Mouse (Mus musculus) heart, postnatal 14 days (tissue): ENCODE results near the gene Samd14. TPM values are rescaled to one million over a fixed set of nuclear protein-coding genes. Genes with fewer than 3 reads are reported as not detected.
"Not testable (repeated sequence)": the region's sequence is repeated elsewhere in the genome, so short reads cannot be mapped to it uniquely, and the experiment has no call there.

Experiments
- DNase-seq, 2 experiments: peaks; one replicate each; pipeline ENCODE4 v3.0.0; 2021 to 2022
- intact Hi-C: fragments of 180-260 bp; cut with DNase I; formaldehyde crosslinking; loops from one replicate; pipeline ENCODE4 v1.15.1; 2025
- total RNA-seq, 2 experiments: library from RNA; stranded (reverse); gene quantifications; 2 replicates each; pipeline ENCODE4 v1.2.3; 2021

The Samd14 gene
- total RNA-seq, 2 experiments from 2014 or later: 2.2 TPM

DNA sequence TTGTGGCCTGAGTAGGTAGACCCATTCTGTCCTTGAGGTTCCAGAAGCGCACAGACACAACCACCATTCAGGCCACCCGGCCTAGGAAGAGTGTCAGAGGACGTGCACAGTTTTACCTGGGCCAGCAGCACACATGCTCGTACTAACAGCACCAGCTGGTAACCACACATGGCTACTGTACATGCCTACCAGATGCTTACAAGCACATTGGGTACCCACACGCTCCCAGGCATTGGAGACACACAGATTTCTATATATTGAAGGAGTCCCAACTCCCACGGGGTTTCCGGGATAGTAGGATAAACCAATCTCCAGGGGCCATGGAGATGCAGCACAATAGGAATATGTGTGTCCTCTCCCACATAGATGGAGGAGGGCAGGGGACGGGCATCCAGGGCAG is 7.0 kb upstream of the Samd14 start:
- intact Hi-C loops: no loop called here
- DNase-seq: no peak

DNA sequence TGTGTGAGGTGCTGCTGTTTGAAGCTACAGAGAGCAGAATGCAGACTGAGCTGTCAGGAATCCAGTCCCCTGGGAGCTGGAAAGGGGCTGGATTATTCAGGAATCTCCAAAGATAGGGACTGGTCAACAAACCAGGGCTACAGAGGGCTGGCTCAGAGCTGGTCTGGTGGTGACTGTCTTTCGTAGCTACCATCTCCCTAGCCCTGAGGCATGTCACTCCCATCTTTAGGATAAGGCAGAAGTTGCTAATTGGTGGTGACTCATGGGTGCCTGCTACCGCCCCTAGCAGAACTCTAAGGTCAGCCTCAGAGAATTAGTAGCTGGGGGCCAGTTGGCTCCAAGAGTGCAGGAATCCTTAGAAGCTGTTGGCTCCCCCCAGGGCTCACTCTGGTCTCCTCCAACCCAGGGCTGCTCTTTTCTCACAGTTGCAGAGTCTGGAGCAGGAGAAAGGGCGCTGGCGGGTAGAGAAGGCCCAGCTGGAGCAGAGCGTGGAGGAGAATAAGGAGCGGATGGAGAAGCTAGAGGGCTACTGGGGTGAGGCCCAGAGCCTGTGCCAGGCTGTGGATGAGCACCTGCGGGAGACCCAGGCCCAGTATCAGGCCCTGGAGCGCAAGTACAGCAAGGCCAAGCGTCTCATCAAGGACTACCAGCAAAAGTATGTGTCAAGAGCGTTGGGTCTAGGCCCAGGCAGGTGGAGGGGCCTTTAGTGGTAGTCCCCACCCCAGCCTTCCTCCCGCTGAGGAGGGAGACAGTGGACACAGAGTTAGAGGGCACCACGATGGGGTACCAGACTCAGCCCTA is 5.3 kb upstream of the Samd14 start:
- intact Hi-C loops: no loop called here
- DNase-seq: peak in 1 of 2 experiments; percentile 55

DNA sequence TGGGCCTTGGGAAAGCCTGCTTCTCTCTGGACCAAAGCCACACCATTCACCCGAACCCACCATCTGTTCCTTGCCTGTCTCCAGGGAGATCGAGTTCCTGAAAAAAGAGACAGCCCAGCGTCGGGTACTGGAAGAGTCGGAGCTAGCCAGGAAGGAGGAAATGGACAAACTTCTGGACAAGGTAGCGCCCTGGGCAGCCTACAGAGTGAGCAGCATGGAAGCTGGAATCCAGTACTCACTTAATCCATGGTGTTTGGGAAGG is 4.8 kb upstream of the Samd14 start:
- intact Hi-C loops: no loop called here
- DNase-seq: no peak

DNA sequence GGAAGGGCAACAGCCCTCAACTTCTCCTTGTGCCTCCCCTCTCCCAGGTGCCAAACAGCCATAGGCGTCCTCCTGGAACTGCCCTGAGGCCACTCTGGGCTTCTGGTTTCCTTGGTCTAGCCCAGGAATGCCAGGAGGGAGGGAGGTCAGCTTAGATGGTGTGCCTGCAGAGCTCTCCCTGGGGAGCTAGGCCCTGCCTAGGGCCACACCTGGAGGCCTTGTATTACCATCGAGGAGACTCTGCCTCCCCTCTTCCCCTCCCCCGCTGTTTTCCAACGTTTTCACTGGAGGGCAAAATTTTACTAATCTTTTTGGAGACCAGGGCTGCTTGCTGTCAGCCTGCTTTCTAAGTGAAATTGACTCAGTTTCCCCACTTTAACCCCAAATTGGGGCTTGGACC is 3.6 kb upstream of the Samd14 start:
- intact Hi-C loops: no loop called here
- no peak for DNase-seq

DNA sequence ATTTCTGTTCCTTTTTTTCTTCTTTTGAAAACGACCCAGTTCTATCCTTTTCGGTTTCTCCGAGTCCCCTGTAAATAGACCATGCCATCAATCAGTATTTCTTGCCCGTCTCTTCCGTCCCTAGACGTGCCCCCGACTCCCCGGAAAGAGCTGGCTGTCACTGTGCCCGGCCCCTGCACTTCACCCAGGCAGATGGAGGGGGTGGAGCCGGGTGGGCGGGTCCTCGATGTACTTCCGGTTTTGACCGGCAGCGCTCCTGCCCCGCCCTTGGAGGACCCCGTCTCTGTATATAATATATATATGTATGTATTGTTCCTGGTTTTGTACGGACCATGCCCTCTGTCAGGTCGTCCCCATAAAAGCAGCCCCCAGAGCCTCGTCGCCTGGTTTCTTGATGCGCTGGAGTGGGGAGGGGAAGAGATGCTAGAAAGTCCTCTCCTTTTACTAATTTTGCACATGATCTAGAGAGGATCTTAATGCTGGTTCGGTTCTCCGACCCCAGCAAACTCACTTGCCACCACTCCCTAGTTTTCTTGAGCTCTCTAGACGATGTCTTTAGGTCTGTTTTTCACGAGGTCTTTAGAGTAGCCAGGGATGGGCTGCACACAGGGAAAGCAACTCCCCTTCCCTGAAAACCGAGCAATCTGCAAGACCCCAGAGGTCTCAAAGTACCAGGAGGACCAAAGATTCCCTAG is 3.0 kb upstream of the Samd14 start:
- intact Hi-C loops: no loop called here
- peak; percentile 81 to 83 for DNase-seq

DNA sequence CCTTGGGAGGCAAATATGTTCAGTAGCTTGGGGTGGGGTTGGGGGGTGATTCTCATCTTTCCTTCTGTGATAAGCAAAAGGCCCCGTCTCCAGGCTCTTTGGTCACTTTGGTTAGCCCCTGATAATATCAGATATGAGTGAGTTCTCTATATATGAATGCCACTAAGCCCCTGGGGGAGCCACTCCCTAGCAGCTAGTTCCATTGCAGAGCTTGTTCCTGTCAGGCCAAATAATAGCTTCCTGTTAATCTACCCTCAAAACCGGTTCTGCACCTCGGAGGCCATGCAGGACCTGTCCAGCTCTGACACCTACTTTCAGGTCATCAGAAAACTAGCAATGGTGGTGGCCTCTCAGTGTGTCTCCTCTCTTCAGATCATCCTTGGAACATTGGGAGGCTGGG is 2.3 kb upstream of the Samd14 start:
- no peak for DNase-seq
- intact Hi-C loops: no loop called here

DNA sequence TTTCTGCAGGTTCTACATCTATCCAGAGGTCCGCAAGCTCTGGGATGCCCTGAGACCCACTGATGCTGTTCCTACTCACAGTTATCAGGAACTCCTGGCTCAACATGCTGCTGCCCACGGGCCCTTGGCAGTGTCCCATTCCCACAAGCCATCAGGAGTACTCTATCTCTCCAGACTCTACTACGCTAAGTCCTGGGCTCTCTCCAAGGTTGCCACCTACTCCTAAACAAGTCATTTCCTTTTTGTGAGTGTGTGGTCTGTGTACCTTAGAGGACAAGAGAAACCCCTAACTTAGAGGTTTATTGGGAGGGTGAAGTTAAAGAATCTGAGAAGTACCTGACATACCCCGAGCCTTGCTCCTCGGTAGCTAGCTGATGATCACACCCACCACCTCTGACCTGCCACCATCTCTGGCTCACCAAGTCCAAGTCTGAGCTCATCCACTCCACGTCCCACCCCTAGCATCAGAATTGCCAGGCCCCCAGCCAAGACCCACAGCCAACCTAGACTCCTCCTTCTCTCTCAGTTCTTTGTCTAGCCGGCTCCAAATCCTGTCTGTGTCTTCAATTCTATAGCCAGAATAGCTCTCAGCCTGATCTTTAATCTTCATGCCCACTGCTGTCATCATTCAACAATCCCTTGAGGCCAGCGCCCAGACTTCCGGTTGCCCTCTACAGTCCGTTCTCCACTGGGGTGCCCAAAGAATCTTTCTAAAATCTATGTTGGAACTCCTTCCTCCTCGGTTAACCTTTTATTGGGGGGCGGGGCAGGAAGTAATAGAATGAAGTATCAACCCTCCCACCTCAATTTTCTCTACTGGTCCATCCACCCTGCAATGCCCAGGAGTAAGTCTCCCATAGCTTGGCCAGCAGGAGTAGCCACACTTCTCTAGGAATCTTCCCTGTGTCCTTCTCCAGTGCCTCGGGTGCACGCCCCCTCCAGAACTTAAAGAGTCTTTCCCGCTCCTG is 734 bp upstream of the Samd14 start:
- no peak for DNase-seq
- intact Hi-C loops: no loop called here

DNA sequence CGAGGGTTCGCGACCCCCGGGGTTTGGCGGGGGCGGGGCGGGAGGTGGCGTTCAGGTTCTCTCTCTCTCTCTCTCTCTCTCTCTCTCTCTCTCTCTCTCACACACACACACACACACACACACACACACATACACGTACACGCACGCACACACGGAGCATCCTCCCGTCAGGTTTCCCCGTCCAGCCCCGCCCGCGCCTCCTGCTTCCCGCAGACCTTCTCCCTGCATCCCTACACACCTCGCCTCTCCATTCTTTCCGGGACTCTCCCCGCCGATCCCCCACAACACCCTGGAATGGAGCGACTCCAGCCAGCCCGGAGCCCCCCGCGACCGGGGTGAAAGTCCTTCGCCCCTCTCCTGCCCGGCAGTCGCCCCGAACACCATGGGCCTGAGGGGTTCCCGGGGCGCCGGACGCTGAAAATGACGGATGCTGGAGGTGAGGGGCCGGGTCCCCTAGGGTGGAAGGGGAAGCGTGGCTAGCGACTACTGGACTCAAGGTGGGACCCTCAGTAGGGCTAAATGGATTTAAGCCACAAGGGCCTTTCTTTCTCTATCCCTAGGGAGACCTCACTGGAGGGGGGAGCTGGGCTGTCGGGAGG is 561 bp downstream of the Samd14 start:
- intact Hi-C loops: no loop called here
- no peak for DNase-seq

DNA sequence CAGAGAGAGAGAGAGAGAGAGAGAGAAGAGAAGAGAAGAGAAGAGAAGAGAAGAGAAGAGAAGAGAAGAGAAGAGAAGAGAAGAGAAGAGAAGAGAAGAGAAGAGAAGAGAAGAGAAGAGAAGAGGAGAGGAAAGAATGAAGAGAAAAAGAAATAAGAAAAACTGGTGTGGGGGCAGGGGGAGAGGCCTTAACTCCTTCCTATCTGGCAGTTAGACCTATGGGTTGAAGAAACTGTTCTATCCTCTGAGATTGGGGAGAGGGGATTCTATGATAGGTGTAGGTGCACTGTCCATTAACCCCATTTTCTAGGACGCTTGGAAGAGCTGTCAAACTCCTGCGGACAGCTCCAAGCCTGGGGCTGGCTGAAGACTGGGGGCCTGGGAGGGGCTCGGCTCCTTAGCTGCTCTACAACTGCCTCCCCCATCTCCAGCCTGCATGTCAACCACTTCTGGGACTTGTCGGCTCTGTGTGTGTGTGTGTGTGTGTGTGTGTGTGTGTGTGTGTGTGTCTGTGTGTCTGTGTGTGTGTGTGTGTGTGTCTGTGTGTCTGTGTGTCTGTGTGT is 1.2 kb downstream of the Samd14 start:
- intact Hi-C loops: not testable (repeated sequence)

DNA sequence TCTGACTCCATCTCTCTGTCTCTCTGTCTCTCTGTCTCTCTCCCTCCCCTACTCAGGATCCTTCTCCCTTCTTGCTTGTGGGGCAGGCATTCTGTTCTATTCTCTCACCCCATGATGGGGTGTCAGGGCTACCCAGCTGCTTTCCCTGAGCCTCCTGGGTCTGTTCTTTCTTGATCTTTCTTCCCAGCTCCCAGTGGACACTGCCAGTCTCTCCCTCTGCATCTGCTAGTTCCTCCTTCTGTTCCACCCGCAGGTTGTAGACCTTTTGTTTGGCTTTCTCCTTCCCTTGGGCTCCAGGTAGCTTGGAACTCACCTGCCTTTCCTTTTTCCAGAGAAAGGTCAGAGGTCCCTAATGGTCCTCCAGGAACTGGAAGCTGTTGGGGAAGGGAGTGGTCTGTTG is 1.7 kb downstream of the Samd14 start:
- intact Hi-C loops: no loop called here
- no peak for DNase-seq

More for the DNA sequence above, 1.2 kb downstream of the Samd14 start:
- not testable (repeated sequence) for DNase-seq

DNA sequence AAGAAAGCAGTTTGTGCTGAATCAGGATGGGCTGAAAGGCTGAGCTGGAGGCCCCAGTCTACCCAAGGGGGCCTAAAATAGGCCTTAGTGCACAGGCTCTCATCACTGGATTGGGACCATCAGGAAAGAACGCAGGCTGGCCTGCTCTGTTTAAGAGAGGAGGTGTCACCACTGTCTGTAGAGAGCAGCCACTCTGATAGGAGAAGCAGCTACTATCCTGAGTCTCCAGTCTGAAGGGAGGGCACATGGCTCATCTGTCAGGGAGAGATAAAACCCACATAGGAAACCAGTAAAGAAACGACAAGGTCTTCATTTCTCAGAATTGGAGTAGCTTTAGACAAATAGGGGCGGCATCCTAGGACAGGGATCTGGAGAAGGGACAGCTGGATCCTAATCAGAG is 2.4 kb downstream of the Samd14 start:
- DNase-seq: no peak
- intact Hi-C loops: no loop called here

DNA sequence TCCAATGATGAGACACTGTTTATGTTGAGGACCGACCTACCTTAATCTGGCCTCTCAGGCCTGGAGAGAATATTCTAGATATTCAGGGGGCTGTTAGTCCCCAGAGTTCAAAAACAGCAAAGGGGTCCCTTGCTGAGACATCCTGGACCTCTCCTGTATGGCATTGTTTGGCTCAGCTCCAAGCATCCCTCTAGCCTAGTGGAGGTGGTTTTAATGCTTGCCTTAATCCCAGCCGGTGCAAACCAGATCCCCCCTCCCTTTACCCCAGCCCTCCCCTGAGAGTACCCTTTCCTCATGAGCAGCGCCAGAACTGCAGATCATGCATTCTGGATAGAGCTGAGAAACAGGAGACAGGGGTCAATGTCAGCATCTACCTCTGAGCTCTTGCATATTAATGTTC is 2.8 kb downstream of the Samd14 start:
- intact Hi-C loops: no loop called here
- DNase-seq: no peak

DNA sequence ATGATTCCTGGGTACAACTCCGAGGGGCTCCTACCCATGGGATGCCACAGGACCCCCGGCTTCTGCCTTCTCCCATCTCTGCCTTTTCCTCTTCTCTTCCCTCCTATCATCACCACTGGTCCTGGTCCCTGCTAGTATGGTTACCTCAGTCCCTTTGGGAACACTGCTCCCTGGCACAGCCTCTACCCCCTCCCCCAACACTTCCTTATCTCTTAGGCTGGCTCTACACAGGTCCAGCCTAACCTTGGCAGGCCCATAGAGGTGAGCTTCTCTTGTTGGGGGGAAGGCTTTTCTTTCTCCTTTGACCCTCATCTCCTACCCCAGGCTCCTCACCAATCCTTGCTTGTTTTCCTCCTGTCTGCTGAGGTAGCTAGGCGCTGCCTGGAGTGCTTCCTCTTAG is 5.8 kb downstream of the Samd14 start:
- intact Hi-C loops: no loop called here
- DNase-seq: no peak

DNA sequence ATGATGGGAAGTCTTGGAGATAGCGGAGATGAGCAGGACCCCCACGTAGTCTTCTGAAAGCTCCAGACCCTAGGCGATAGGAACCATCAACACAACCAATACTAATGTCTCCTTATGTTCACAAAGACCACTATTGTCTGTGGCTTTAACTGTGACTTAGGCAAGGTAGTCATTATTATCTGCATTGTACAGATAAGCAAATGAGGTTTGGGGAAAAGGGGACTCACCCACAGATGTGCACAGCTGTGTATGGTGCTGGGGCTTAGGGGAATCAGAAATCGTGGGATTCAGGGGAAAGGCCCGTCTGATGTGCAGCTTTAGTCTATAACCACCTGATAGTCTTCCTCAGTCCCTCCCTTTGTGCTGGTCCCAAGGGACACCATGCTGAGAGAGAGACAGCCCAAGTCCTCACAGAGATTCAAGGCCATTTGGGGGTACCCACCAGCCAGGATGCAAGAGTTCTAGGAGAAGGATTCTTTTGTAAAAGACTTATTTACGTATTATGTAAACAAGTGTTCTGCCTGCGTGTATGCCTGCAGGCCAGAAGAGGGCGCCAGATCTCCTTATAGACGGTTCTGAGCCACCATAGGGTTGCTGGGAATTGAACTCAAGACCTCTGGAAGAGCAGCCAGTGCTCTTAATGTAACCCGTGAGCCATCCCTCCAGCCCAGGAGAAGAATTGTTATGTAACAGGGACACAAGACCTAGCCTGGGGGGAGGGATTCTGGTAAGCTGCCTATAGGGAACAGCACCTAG is 12.7 kb downstream of the Samd14 start:
- intact Hi-C loops: no loop called here
- no peak for DNase-seq

DNA sequence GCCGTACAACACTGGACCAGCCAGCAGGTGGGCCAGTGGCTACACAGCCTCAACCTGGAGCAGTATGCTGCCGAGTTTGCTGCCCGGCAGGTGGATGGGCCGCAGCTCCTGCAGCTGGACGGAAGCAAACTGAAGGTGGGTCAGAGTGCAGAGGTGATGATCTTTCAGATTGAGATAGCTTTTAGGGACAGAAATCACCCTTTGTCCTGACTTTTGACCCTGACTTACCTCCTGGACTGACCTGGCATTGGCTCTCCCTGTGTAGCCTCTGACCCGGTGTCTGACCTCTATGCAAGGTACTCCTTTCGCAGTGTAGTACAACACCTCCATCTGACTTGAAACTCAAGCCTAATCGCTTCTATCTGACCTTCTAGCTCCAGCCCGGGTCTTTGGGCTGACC is 13.8 kb downstream of the Samd14 start:
- intact Hi-C loops: no loop called here
- no peak for DNase-seq

DNA sequence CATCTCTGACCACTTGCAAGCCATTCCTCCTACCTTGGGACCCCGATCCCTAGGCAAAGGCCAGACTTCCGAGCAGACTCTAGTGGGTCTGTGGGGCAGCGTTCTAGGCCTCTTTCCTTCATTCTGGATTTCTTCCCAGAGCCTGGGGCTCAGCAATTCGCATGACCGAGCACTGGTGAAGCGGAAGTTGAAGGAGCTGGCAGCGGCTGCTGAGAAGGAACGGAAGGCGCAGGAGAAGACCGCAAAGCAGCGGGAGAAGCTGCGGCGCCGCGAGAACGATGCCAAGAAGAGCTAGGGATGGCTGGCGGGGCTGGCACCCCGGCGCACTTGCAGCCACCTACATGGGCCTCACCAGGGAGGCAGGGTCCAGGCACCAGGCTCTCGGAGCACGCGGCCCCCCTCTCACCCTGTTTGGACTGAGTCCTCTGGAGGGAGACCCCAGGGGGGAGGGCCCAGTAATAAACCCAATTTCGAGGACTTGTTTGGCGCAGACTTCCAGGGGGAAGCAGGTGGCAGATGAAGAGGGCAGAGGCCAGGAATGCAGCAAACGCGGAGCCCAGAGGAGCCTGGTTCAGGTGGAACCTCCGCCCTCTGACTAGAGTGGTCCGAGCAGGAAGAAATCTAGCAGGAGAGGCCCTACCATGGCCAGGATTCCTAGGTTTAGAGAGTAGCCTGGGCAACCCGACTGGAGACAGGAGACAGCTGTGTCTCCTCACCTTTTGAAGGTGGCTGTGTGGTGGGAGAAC is 14.9 kb downstream of the Samd14 start:
- intact Hi-C loops: no loop called here
- DNase-seq: no peak

DNA sequence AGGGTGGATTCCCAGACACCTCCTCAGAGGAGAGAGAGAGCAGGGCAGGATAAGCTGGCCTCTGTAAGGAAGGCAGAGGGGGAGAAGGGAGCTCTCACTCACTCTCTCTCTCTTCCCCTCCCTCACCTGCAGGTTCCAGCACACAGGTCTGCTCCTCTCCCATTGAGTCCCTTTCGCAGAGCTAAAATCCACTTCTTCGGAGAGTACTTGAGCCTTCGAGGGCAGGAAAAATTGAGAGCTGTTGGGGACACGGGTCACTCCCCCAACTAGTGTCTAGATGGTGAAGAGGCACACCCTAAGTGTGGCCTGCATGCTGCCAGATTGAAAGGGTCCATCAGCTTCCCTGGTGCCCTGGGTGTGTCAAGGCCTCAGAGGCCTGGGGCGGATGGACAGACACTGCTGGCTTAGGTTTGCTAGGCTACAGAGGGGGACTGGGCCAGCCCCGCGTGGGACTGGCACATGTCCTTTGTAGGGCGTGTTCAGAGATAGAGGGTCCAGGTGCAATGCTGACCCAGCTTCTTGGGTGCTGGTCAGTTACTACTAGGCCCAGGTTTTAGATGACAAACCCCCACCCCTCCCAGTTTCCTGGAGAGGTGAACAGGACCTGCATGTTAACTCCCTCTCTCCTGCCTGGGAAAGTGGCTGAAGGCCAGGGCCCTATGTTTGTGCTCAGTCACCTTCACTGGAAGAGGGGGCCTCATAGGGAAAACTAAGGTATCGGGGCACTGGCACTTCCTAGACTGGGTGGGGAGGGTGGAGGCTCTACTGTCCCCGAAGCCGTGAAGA is 15.7 kb downstream of the Samd14 start:
- no peak for DNase-seq
- intact Hi-C loops: no loop called here

DNA sequence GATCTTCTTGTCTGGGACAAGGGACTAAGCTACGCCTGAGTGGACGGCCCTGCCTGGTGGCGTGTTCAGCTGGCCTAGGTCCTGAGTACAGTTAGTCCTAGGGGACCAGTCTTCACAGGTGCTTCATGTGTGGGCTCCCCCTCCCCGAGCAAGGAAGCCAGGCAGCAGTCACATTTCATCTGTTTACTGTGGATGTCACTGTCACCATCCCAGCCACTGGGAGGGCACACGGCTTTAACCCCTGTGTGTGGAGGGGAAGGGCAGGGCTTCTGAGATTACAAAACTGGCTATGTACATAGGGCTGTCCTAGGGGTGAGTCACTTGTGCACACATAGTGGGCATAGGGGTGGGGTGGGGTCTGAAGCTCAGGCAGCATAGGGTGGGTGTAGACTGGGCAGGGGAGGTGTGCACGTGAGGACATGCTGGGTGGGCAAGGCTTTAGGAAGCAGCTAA is 16.4 kb downstream of the Samd14 start:
- intact Hi-C loops: no loop called here

More for the DNA sequence above, 16.4 kb downstream of the Samd14 start:
- no peak for DNase-seq
